Mouse (Mus musculus) adrenal gland, postnatal 0 days (tissue): Measurements from ENCODE around the gene Vmn2r43. TPM values are rescaled to one million over a fixed set of nuclear protein-coding genes. Genes with fewer than 3 reads are reported as not detected.

Source experiments
- polyA plus RNA-seq: library from polyadenylated mRNA; unstranded; fragments of >200 nt; fragmentation: Nextera tagmentation; extraction: Ambion mirVana; gene quantifications from 2 replicates; pipeline ENCODE4 v1.2.1, GENCODE M21; 2015

Vmn2r43 gene
- not detected in 2 replicates for polyA plus RNA-seq

GRCm38 (mm10) chr7:8260499-8260898 lies at the start of gene Vmn2r43:
Gene Vmn2r43, minus strand, starts transcription at chr7:8260599.

GRCm38 (mm10) chr7:8200220-8200619 lies 60.2 kb downstream of the Vmn2r43 start, which contains the start of gene Vmn2r42:
Gene Vmn2r42, minus strand, starts transcription at chr7:8200320.

Other genes starting within 250 kb of the Vmn2r43 start
- not detected in 2 replicates for gene Vmn2r41, start 98.9 kb downstream of the Vmn2r43 start, polyA plus RNA-seq
- not detected in 2 replicates for gene Vmn2r42, start 60.3 kb downstream of the Vmn2r43 start, polyA plus RNA-seq
- gene Vmn2r44, start 122.7 kb upstream of the Vmn2r43 start, polyA plus RNA-seq = not detected in 2 replicates
- gene Vmn2r45, start 228.5 kb upstream of the Vmn2r43 start, polyA plus RNA-seq = not detected in 2 replicates